Mouse (Mus musculus): ENCODE measurements at regions not wholly inside any gene's neighbourhood (a gene's known extent, or its start where the extent isn't known, plus 50 kb on each side); places are given as distances from the start of the nearest gene placed in this dataset.

DNA sequence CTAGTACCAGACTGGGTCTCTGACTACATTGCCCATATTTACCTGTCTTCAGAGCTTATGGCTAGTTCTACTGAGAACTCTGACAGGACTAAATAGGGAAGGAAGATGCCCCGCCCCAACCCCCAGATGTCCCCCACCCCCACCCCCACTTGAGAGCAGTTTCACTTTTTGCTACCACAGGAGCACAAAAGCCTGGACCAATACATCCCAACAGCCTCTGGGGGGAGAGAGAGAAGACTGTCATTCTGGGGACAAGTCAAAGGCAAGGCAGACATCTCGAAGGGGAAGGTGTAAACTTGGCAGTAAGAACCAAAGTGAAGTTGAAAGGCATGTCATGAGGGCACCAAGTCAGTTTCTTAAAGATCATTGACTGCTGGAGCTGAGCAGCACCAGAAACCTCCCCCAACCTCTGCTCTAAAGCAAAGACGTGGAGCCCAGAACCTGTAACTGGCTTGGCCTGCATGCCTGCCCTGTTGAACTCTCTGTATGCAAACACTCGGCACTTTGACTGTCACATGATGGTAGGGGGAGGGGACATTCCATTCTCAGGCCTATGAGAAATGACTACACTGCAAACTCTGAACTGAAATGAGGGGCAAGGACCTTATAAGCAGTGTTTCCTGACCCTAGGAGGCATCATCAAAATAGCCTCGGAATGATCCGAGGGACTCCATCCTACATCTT lies 123.3 kb downstream of the Psat1 start:
- Histone ChIP-seq H3K9ac (ENCODE audit: low read depth, low read length) (no peak overlapping the region), H3K79me2 (replicated peaks; ENCODE audit: control insufficient read depth, insufficient read depth, low read length) (no peaks in the 10 kb centered on the region), H3K27me3 (ENCODE audit: control insufficient read depth, insufficient read depth, low read length) (no peaks in the 10 kb centered on the region), H3K27ac (no peak overlapping the region), H3K4me1 (ENCODE audit: control insufficient read depth, insufficient read depth, low read length) (no peaks in the 10 kb centered on the region), H3K4me3 (no peak overlapping the region), H3K36me3 (ENCODE audit: control insufficient read depth, insufficient read depth, low read length) (no peaks in the 10 kb centered on the region)
- WGBS: 72% methylated on average over 6 of the region's 6 CpGs
- DNase-seq: no peak
- intact Hi-C loops (cut with DNase I): no loop called here
- TF ChIP-seq CTCF (IDR thresholded peaks at IDR 0.05) (no peak), EP300 (IDR thresholded peaks at IDR 0.05; ENCODE audit: insufficient read depth, low read depth, low read length) (no peak), POLR2A (IDR thresholded peaks at IDR 0.05; ENCODE audit: insufficient read depth, low read depth, low read length) (no peak)

DNA sequence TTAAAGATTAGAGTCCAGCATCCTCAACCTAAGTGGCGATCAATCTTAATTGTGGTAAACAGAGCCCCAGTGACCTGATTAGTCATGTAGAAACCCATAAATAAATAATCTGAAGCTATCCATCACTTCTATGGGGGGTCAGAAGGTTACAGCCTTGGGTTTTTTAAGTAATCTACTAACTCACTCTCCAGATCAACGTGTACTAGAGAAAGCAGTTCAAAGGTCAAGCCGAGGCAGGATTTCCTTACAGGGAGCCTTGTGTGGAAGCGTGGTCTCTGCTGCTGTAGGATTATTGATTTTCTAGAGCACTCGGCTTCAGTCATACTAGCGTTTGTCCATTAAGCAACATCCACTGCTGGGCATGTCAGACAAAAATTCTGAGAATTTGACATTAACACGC lies 127.1 kb downstream of the Psat1 start:
- intact Hi-C loops (cut with DNase I): no loop called here
- TF ChIP-seq CTCF (IDR thresholded peaks at IDR 0.05) (no peak), POLR2A (IDR thresholded peaks at IDR 0.05; ENCODE audit: insufficient read depth, low read depth, low read length) (no peak), EP300 (IDR thresholded peaks at IDR 0.05; ENCODE audit: insufficient read depth, low read depth, low read length) (no peak)
- WGBS: 64% methylated on average over 7 of the region's 7 CpGs

DNA sequence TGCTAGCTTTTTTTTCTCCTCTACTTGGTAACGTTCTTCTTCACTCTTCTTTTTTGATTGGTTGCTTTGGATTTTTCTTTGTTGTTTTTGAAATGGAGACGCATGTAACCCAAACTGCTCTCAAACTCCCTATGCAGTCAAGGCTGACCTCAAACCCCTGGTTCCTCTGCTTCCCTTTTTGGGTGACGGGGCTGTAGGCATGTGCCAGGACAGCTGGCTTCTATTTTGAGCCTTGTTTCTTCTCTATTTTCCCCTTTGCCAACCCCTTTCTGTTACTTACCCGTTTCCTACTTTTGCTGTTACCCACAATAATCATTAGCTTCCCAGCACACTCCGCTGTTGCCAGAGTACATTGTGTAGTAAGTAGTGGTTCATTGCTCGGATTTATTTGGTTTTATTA lies 132.0 kb downstream of the Psat1 start:
- Histone ChIP-seq H3K79me2 (replicated peaks; ENCODE audit: control insufficient read depth, insufficient read depth, low read length) (no peaks in the 10 kb centered on the region), H3K4me1 (ENCODE audit: control insufficient read depth, insufficient read depth, low read length) (no peaks in the 10 kb centered on the region), H3K9ac (ENCODE audit: low read depth, low read length) (no peak overlapping the region), H3K4me3 (no peak overlapping the region), H3K27me3 (ENCODE audit: control insufficient read depth, insufficient read depth, low read length) (no peaks in the 10 kb centered on the region), H3K36me3 (ENCODE audit: control insufficient read depth, insufficient read depth, low read length) (no peaks in the 10 kb centered on the region), H3K27ac (no peak overlapping the region)
- TF ChIP-seq POLR2A (IDR thresholded peaks at IDR 0.05; ENCODE audit: insufficient read depth, low read depth, low read length) (no peak), EP300 (IDR thresholded peaks at IDR 0.05; ENCODE audit: insufficient read depth, low read depth, low read length) (no peak), CTCF (IDR thresholded peaks at IDR 0.05) (no peak)
- no peak for DNase-seq
- WGBS: 59% methylated on average over 6 of the region's 6 CpGs
- intact Hi-C loops (cut with DNase I): no loop called here

More for the DNA sequence above, 127.1 kb downstream of the Psat1 start:
- Histone ChIP-seq H3K4me1 (ENCODE audit: control insufficient read depth, insufficient read depth, low read length) (no peaks in the 10 kb centered on the region), H3K27me3 (ENCODE audit: control insufficient read depth, insufficient read depth, low read length) (no peaks in the 10 kb centered on the region), H3K36me3 (ENCODE audit: control insufficient read depth, insufficient read depth, low read length) (no peaks in the 10 kb centered on the region), H3K79me2 (replicated peaks; ENCODE audit: control insufficient read depth, insufficient read depth, low read length) (no peaks in the 10 kb centered on the region), H3K4me3 (no peak overlapping the region), H3K9ac (ENCODE audit: low read depth, low read length) (no peak overlapping the region), H3K27ac (no peak overlapping the region)
- DNase-seq: no peak

- H3K9ac ChIP-seq (ENCODE audit: low read depth, low read length): no peak overlapping the region
- no peaks in the 10 kb centered on the region for H3K4me1 ChIP-seq (ENCODE audit: control insufficient read depth, insufficient read depth, low read length)
- H3K4me3 ChIP-seq: no peak overlapping the region
- intact Hi-C loops (cut with DNase I): loop anchor here (10.0 kb wide), 1 partner anchor 1824 kb away; no protein-coding TSS in a partner anchor
- no peaks in the 10 kb centered on the region for H3K36me3 ChIP-seq (ENCODE audit: control insufficient read depth, insufficient read depth, low read length)
- H3K27me3 ChIP-seq (ENCODE audit: control insufficient read depth, insufficient read depth, low read length): no peaks in the 10 kb centered on the region
- 63% methylated on average over 5 of the region's 5 CpGs for WGBS
- no peak for TF ChIP-seq EP300 (IDR thresholded peaks at IDR 0.05; ENCODE audit: insufficient read depth, low read depth, low read length)
- no peak for TF ChIP-seq POLR2A (IDR thresholded peaks at IDR 0.05; ENCODE audit: insufficient read depth, low read depth, low read length)
- no peak for DNase-seq
- no peak overlapping the region for H3K27ac ChIP-seq
- no peaks in the 10 kb centered on the region for H3K79me2 ChIP-seq (replicated peaks; ENCODE audit: control insufficient read depth, insufficient read depth, low read length)
Observed at GRCm38 (mm10) chr19:15809008-15809407, 138.1 kb downstream of the Psat1 start.

DNA sequence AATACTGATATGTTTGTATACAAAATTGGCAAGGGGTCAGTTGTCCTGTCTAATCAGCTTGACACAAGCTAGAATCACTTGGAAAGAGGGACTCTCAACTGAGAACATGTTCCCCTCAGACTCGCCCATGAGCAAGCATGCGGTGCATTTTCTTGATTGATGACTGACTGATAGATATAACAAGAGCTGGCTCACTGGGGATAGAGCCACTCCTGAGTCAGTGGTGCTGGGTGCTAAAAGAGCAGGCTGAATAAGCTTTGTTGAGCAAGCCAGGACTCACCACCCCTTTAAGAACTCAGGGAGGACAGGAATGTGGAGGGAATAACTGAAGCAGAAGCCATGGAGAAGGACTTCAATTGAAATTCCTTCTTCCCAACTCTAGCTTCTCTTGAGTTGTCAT lies 139.5 kb downstream of the Psat1 start:
- H3K4me3 ChIP-seq: no peak overlapping the region
- no peaks in the 10 kb centered on the region for H3K27me3 ChIP-seq (ENCODE audit: control insufficient read depth, insufficient read depth, low read length)
- H3K9ac ChIP-seq (ENCODE audit: low read depth, low read length): no peak overlapping the region
- no peak for DNase-seq
- 85% methylated on average over 2 of the region's 2 CpGs for WGBS
- TF ChIP-seq CTCF (IDR thresholded peaks at IDR 0.05) (no peak), EP300 (IDR thresholded peaks at IDR 0.05; ENCODE audit: insufficient read depth, low read depth, low read length) (no peak), POLR2A (IDR thresholded peaks at IDR 0.05; ENCODE audit: insufficient read depth, low read depth, low read length) (no peak)
- no peaks in the 10 kb centered on the region for H3K36me3 ChIP-seq (ENCODE audit: control insufficient read depth, insufficient read depth, low read length)
- no peak overlapping the region for H3K27ac ChIP-seq
- intact Hi-C loops (cut with DNase I): loop anchor here (10.0 kb wide), 1 partner anchor 1823 kb away; no protein-coding TSS in a partner anchor
- no peaks in the 10 kb centered on the region for H3K4me1 ChIP-seq (ENCODE audit: control insufficient read depth, insufficient read depth, low read length)
- H3K79me2 ChIP-seq (replicated peaks; ENCODE audit: control insufficient read depth, insufficient read depth, low read length): no peaks in the 10 kb centered on the region

GRCm38 (mm10) chr19:15803131-15803889 lies 143.8 kb downstream of the Psat1 start:
- Histone ChIP-seq H3K36me3 (ENCODE audit: control insufficient read depth, insufficient read depth, low read length) (no peaks in the 10 kb centered on the region), H3K79me2 (replicated peaks; ENCODE audit: control insufficient read depth, insufficient read depth, low read length) (no peaks in the 10 kb centered on the region), H3K27me3 (ENCODE audit: control insufficient read depth, insufficient read depth, low read length) (no peaks in the 10 kb centered on the region), H3K4me1 (ENCODE audit: control insufficient read depth, insufficient read depth, low read length) (no peaks in the 10 kb centered on the region), H3K4me3 (no peak overlapping the region), H3K27ac (no peak overlapping the region), H3K9ac (ENCODE audit: low read depth, low read length) (no peak overlapping the region)
- intact Hi-C loops (cut with DNase I): loop anchor here (10.0 kb wide), 1 partner anchor 1819 kb away; no protein-coding TSS in a partner anchor
- 67% methylated on average over 8 of the region's 8 CpGs for whole genome bisulfite sequencing
- no peak for TF ChIP-seq POLR2A (IDR thresholded peaks at IDR 0.05; ENCODE audit: insufficient read depth, low read depth, low read length)
- TF ChIP-seq EP300 (IDR thresholded peaks at IDR 0.05; ENCODE audit: insufficient read depth, low read depth, low read length): no peak
- TF ChIP-seq CTCF (IDR thresholded peaks at IDR 0.05): no peak
- DNase-seq: no peak
